Mouse (Mus musculus): Measurements from ENCODE around the gene Cacng1. TPM values are rescaled to one million over a fixed set of nuclear protein-coding genes. Genes with fewer than 3 reads are reported as not detected.

The Cacng1 gene
- total RNA-seq, 4 experiments from 2014 or later: 0.31 TPM; not detected in 3

GRCm38 (mm10) chr11:107657117-107657516, 59.2 kb downstream of the Cacng1 start:
- DNase-seq (ENCODE audit: low spot score): no peak

GRCm38 (mm10) chr11:107655538-107655937, 60.8 kb downstream of the Cacng1 start:
- no peak for DNase-seq (ENCODE audit: low spot score)

Other genes starting within 250 kb of the Cacng1 start
- gene Pitpnc1, start 245.8 kb downstream of the Cacng1 start, total RNA-seq (2022): 10 to 100 TPM; 69.0 to 82.6 (median 74.0) TPM
- gene Psmd12, start 237.0 kb downstream of the Cacng1 start, total RNA-seq (2022): 100 to 1,000 TPM in 1 of 4 experiments, 10 to 100 TPM in 3; 88.4 to 102 (median 91.0) TPM
- 10 to 100 TPM; 25.1 to 29.3 (median 26.2) TPM for gene Helz, start 168.6 kb downstream of the Cacng1 start, total RNA-seq (2022)
- not detected for gene Cacng4, start 78.0 kb upstream of the Cacng1 start, total RNA-seq (2022)
- gene Cacng5, start 198.5 kb upstream of the Cacng1 start, total RNA-seq (2022): not detected

All from heart, adult 8-10 months (tissue).